Mouse (Mus musculus) limb, embryonic 15.5 days (tissue): Measurements from ENCODE around the gene Pycr2. TPM values are rescaled to one million over a fixed set of nuclear protein-coding genes. Genes with fewer than 3 reads are reported as not detected.
"Not testable (repeated sequence)": the region's sequence is repeated elsewhere in the genome, so short reads cannot be mapped to it uniquely, and the experiment has no call there.

Experiments used
- ATAC-seq: fragments of 200-750 bp; cut with Nextera tagmentation; 2 replicates; pipeline ENCODE4 v1.8.0; 2017; ENCODE audit warnings: low read depth, moderate TSS enrichment; ENCODE audit not compliant: insufficient number of reproducible peaks, low FRiP score, low TSS enrichment
- H3K27ac ChIP-seq: fragments of 300-500 bp; sonication (generic); 2 replicates; pipeline ENCODE4 v1.5.1; 2015; ENCODE audit warnings: moderate library complexity, mild to moderate bottlenecking, inconsistent platforms
- H3K27me3 ChIP-seq: fragments of 300-500 bp; sonication (generic); 2 replicates; pipeline ENCODE4 v1.6.1; 2015; ENCODE audit warnings: inconsistent platforms
- H3K36me3 ChIP-seq: fragments of 300-500 bp; sonication (generic); 2 replicates; pipeline ENCODE4 v1.6.1; 2015; ENCODE audit warnings: inconsistent platforms
- H3K4me1 ChIP-seq: fragments of 300-500 bp; sonication (generic); 2 replicates; pipeline ENCODE4 v1.6.1; 2015; ENCODE audit warnings: inconsistent platforms
- H3K4me2 ChIP-seq: fragments of 300-500 bp; sonication (generic); 2 replicates; pipeline ENCODE4 v1.6.1; 2015; ENCODE audit warnings: mild to moderate bottlenecking, inconsistent platforms
- H3K4me3 ChIP-seq: fragments of 300-500 bp; sonication (generic); 2 replicates; pipeline ENCODE4 v1.5.1; 2015; ENCODE audit warnings: mild to moderate bottlenecking, inconsistent platforms
- H3K9ac ChIP-seq: fragments of 300-500 bp; sonication (generic); 2 replicates; pipeline ENCODE4 v1.6.1; 2015; ENCODE audit warnings: inconsistent platforms
- H3K9me3 ChIP-seq: fragments of 300-500 bp; sonication (generic); 2 replicates; pipeline ENCODE4 v1.6.1; 2016; ENCODE audit warnings: inconsistent platforms
- WGBS: fragments of 180-500 bp; shearing (Covaris S2); methylation state at CpG from one replicate; pipeline ENCODE4 v1.1.7; 2015; 5-methylcytosine and 5-hydroxymethylcytosine counted together
- polyA plus RNA-seq: library from polyadenylated mRNA; unstranded; fragments of >200 nt; fragmentation: Nextera tagmentation; extraction: Ambion mirVana; gene quantifications from 2 replicates; pipeline ENCODE4 v1.2.1, GENCODE M21; 2015

The Pycr2 gene
- polyA plus RNA-seq, 1 experiment from 2014 or later, result 93.9 TPM

DNA sequence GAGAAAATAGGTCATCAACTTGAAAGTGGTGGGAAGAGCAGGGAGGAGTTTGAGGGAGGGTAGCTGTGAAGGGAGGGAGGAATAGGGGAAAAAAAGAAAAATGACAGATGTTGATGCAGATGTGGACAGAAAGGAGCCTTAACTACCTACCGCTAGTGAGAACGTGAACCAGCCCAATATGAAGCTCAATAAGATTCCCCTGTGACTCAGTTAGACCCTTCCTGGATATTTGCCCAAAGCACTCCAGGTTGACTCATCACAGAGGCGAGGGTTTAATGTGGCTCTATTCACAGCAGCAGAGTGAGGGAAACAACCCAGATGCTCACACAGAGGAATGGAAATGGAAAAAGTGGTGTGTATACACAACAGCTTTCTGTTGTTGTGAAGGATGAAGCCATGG lies 27.0 kb downstream of the Pycr2 start:
- no peak for ATAC-seq
- 51% methylated on average over 3 of the region's 3 CpGs for WGBS
- no peak overlapping the region for H3K4me2 ChIP-seq

GRCm38 (mm10) chr1:180933659-180934058 lies 29.6 kb downstream of the Pycr2 start:
- no peaks in the 10 kb centered on the region for H3K9me3 ChIP-seq
- no peak for ATAC-seq
- H3K4me1 ChIP-seq, result 0 out of 2 replicates have a peak, but pooled peaks cover 5% of the 10 kb centered on the region
- H3K4me3 ChIP-seq, result no peak overlapping the region
- 30% methylated on average over 6 of the region's 6 CpGs for WGBS
- no peaks in the 10 kb centered on the region for H3K36me3 ChIP-seq
- H3K27ac ChIP-seq, result no peak overlapping the region
- peaks cover 43% of the 10 kb centered on the region for H3K27me3 ChIP-seq
- H3K9ac ChIP-seq, result no peak overlapping the region
- no peak overlapping the region for H3K4me2 ChIP-seq

More for the DNA sequence above, 27.0 kb downstream of the Pycr2 start:
- no peak overlapping the region for H3K27ac ChIP-seq
- H3K9me3 ChIP-seq, result no peaks in the 10 kb centered on the region
- no peak overlapping the region for H3K4me3 ChIP-seq
- H3K4me1 ChIP-seq, result no peaks in the 10 kb centered on the region
- no peaks in the 10 kb centered on the region for H3K36me3 ChIP-seq
- peaks cover 42% of the 10 kb centered on the region for H3K27me3 ChIP-seq
- H3K9ac ChIP-seq, result no peak overlapping the region

- H3K4me2 ChIP-seq, result no peak within 1 kb of the TSS
- 21% methylated on average over 21 of the region's 21 CpGs for WGBS
- H3K4me1 ChIP-seq, result 0 out of 2 replicates have a peak, but pooled peaks cover 5% of the 10 kb centered on the region
- no peak within 1 kb of the TSS for H3K27ac ChIP-seq
- H3K9me3 ChIP-seq, result no peaks in the 10 kb centered on the region
- no peak within 1 kb of the TSS for H3K9ac ChIP-seq
- H3K27me3 ChIP-seq, result peaks cover 43% of the 10 kb centered on the region
- H3K4me3 ChIP-seq, result no peak within 1 kb of the TSS
- H3K36me3 ChIP-seq, result no peaks in the 10 kb centered on the region
- no peak for ATAC-seq
These were observed 30.6 kb downstream of the Pycr2 start, which contains the start of gene Lefty1 for GRCm38 (mm10) chr1:180934467-180935419. Gene Lefty1, plus strand, starts transcription at chr1:180935022.

- not testable (repeated sequence) for H3K9ac ChIP-seq, H3K27ac ChIP-seq, H3K9me3 ChIP-seq, H3K36me3 ChIP-seq
- 4% methylated on average over 39 of the region's 41 CpGs for WGBS
- peak overlapping the region; percentile 48 for H3K4me2 ChIP-seq
- ATAC-seq, result 0 out of 2 replicates have a peak, but pooled peaks have one; percentile 16
- peaks cover 14% of the 10 kb centered on the region for H3K4me1 ChIP-seq
- H3K4me3 ChIP-seq, result peak overlapping the region; percentile 32
- H3K27me3 ChIP-seq, result peaks cover 43% of the 10 kb centered on the region
These were observed 32.7 kb downstream of the Pycr2 start for GRCm38 (mm10) chr1:180936610-180937398.

GRCm38 (mm10) chr1:180937631-180938030 lies 33.5 kb downstream of the Pycr2 start:
- Histone ChIP-seq H3K4me1 (peaks cover 17% of the 10 kb centered on the region), H3K27me3 (peaks cover 43% of the 10 kb centered on the region)
- not testable (repeated sequence) for H3K36me3 ChIP-seq, H3K4me3 ChIP-seq, ATAC-seq, H3K27ac ChIP-seq, H3K9me3 ChIP-seq, H3K9ac ChIP-seq, H3K4me2 ChIP-seq
- WGBS, result 47% methylated on average over 13 of the region's 13 CpGs

GRCm38 (mm10) chr1:180938781-180939180 lies 34.7 kb downstream of the Pycr2 start:
- H3K27me3 ChIP-seq, result peaks cover 34% of the 10 kb centered on the region
- not testable (repeated sequence) for ATAC-seq

DNA sequence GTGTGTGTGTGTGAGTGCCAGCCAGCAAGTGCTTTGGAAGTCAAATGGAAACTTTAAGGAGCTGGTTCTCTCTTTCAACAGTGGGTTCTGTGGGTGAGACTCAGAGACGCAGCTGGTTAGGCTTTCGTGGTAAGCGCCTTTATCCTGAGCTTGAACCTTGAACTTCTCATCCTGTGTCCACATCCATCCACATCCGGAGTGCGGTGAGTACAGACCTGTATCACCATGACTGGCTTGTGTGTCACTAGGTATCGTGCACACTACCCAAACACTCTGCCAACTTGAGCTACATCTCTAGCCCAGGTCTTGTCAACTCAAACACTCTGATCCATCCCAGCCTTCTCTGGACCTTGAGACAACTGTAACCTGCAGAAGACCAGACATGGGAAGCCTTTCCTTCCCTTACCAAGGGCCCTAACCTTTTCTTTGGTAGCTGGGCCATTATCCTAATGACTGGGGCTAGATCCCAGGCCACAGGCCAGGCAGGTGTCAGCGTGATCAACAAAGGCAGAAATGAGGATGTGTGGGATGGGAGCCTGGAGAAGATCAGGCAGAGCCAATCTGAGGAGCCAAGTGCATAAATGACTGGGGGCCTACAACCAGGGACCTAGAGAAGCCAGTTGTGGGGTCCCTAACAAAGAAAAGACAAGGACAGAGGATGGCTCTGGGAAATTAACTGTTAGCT lies 36.8 kb downstream of the Pycr2 start:
- Histone ChIP-seq H3K27me3 (peaks cover 12% of the 10 kb centered on the region), H3K27ac (no peak overlapping the region), H3K4me3 (peak overlapping the region; percentile 86; the same call in 1 of the 2 replicates)

More at GRCm38 (mm10) chr1:180938781-180939180, 34.7 kb downstream of the Pycr2 start:
- H3K4me2 ChIP-seq, H3K9me3 ChIP-seq, H3K4me3 ChIP-seq, H3K27ac ChIP-seq, H3K36me3 ChIP-seq, H3K9ac ChIP-seq: not testable (repeated sequence)
- peaks cover 26% of the 10 kb centered on the region for H3K4me1 ChIP-seq
- 75% methylated on average over 2 of the region's 2 CpGs for WGBS

DNA sequence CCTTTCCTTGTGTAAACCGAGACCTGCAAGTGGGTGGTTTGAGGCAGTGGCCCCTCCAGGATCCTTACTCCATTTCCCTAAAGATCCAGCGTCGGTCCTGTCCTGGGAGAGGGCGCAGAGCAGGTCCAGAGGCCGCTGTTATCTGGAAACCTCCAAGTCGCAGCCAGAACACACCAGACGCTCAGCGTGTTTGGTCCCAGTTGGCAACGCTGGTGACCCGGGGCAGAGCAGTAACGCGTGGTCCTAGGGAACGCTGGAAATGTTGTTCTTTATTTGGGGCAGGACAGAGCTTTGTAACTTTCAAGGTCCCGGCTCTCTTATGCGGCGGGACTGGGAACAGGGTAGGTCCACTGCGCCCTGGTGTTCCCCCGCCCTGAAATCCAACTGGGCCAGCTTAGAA lies 37.6 kb downstream of the Pycr2 start:
- peaks cover 51% of the 10 kb centered on the region for H3K4me1 ChIP-seq
- peak overlapping the region; percentile 94 for H3K27ac ChIP-seq
- H3K9me3 ChIP-seq, result no peaks in the 10 kb centered on the region

More for the DNA sequence above, 36.8 kb downstream of the Pycr2 start:
- Histone ChIP-seq H3K9ac (no peak overlapping the region), H3K4me1 (peaks cover 48% of the 10 kb centered on the region), H3K36me3 (no peaks in the 10 kb centered on the region), H3K9me3 (no peaks in the 10 kb centered on the region), H3K4me2 (peak overlapping the region; percentile 83)
- 84% methylated on average over 7 of the region's 7 CpGs for WGBS
- ATAC-seq, result no peak

GRCm38 (mm10) chr1:180942166-180943031 lies 38.3 kb downstream of the Pycr2 start, which contains the start of gene Tmem63a:
Gene Tmem63a, plus strand, starts transcription at chr1:180942344.
- ATAC-seq, result peak; percentile 20; the same call in 1 of the 2 replicates
- peaks cover 7% of the 10 kb centered on the region for H3K27me3 ChIP-seq
- under 1% methylated on average over 71 of the region's 73 CpGs for WGBS
- H3K27ac ChIP-seq, result peak within 1 kb of the TSS; percentile 94
- peaks cover 53% of the 10 kb centered on the region for H3K4me1 ChIP-seq
- H3K9ac ChIP-seq, result peak within 1 kb of the TSS; percentile 72
- peak within 1 kb of the TSS; percentile 83 for H3K4me2 ChIP-seq
- peak within 1 kb of the TSS; percentile 86 for H3K4me3 ChIP-seq
- H3K36me3 ChIP-seq, result peaks cover 2% of the 10 kb centered on the region; the same call in 1 of the 2 replicates
- no peaks in the 10 kb centered on the region for H3K9me3 ChIP-seq

More for the DNA sequence above, 37.6 kb downstream of the Pycr2 start:
- Histone ChIP-seq H3K9ac (peak overlapping the region; percentile 72), H3K4me2 (peak overlapping the region; percentile 83), H3K36me3 (no peaks in the 10 kb centered on the region), H3K4me3 (peak overlapping the region; percentile 86), H3K27me3 (peaks cover 9% of the 10 kb centered on the region)
- no peak for ATAC-seq
- 4% methylated on average over 18 of the region's 18 CpGs for WGBS

DNA sequence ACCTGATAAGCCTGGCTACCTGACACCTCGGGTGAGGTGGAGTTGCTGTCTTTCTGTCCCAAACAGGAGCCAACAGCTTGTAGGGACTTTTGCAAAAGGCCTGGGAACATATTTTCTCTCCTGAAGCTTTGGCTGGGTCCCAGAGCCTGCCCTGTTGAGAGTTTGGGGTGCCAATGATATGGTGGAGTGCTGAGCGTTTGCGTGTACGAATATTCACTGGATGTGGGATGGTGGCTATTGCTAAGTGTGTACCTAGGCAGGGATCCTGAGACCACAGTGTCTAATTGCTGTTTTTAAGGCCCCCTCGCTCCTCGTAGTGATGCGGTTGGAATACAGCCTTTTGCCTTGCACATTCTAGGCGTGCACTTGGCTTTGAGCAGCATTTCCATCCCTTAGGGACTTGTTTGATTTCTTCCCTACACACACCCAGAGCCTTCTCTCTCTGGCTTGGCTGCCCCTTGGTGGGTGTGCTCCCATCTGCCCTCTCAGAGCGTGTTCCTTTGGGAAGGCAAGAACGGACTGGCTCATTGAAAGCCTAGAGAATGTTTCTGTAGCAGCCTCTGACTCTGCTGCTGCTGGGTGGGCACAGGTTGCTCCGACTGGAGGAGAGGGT lies 39.0 kb downstream of the Pycr2 start:
- H3K9me3 ChIP-seq, result no peaks in the 10 kb centered on the region
- peaks cover 53% of the 10 kb centered on the region for H3K4me1 ChIP-seq
- peaks cover 6% of the 10 kb centered on the region for H3K36me3 ChIP-seq
- H3K27me3 ChIP-seq, result no peaks in the 10 kb centered on the region
- H3K27ac ChIP-seq, result peak overlapping the region; percentile 94
- H3K4me2 ChIP-seq, result peak overlapping the region; percentile 83
- 0 out of 2 replicates have a peak, but pooled peaks have one; percentile 17 for ATAC-seq
- peak overlapping the region; percentile 72; the same call in 1 of the 2 replicates for H3K9ac ChIP-seq
- 33% methylated on average over 11 of the region's 11 CpGs for WGBS
- H3K4me3 ChIP-seq, result peak overlapping the region; percentile 86
